Mouse (Mus musculus) Muller cell, postnatal 12 days (primary cell): ENCODE results near the gene Pdzd2.

Experiments
- DNase-seq: peaks from one replicate; pipeline ENCODE4 v3.0.0-alpha.2; 2015; ENCODE audit errors: inconsistent ontology term

Gene Pdzd2

DNA sequence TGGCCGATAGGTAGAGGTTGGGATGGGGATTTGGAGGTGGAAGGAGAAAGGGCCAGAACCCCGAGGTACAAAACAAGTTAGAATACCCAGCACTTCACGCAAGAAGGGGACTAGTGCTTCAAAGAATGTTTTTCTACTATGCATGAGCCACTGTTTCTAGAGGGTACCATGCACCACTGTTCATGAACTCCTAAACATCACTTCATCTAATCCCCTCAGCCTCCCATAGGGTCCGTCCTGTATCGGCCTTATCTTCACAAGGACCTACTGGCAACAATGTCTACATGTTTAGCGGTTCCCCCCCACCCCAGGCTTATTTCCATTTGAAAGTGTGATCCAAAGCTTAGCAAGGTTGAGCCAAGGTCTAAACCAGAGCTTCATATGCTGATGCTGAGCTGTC is 162.0 kb downstream of the Pdzd2 start:
- no peak for DNase-seq

- DNase-seq: peak; percentile 79
Observed at GRCm38 (mm10) chr15:12577054-12577696, 162.5 kb downstream of the Pdzd2 start.

- no peak for DNase-seq
Observed at GRCm38 (mm10) chr15:12573621-12574020, 166.1 kb downstream of the Pdzd2 start.

- DNase-seq: no peak
Observed at GRCm38 (mm10) chr15:12571168-12571567, 168.6 kb downstream of the Pdzd2 start.

- no peak for DNase-seq
Observed at GRCm38 (mm10) chr15:12566637-12567440, 172.9 kb downstream of the Pdzd2 start.

DNA sequence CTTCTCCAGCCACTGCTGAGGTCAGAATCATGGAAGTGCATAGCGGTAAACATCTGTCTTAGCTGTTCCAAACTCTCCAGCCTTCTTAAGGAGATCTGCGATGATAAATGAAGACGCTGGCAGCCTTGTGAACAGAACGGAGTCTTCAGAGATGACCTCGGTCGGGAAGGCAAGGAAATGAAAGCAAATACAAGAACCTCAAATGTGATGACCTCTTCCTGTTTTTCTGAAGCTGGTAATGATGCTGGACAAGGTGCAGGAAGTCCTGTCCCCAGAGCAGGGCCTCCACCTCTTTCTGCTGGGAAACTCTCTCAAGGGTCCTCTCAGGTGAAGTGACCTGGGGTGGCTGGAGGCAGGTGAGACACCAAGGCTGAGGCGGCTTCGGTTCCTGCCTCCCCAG is 174.4 kb downstream of the Pdzd2 start:
- DNase-seq: no peak

- DNase-seq: no peak
Observed at GRCm38 (mm10) chr15:12560505-12560904, 179.2 kb downstream of the Pdzd2 start.

- no peak for DNase-seq
Observed at GRCm38 (mm10) chr15:12557663-12558436, 181.9 kb downstream of the Pdzd2 start.

DNA sequence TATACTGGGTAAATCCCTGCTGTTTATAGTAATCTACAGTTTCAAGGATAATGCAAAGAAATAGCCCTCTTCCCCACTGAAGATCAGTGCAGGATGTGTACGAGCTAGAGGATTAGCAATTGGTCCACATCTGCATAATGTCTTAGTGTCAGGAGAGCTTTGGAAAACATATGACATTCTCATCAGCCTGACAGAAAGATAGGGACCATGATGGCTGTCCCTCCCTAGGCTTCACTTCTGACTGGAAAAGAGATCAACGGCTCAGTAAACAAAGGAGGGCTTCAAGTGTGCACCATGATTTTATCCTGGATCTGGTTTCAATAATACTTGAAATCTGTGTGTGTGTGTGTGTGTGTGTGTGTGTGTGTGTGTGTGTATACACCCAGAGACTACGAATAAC is 186.5 kb downstream of the Pdzd2 start:
- DNase-seq: no peak

GRCm38 (mm10) chr15:12550919-12551318 is 188.8 kb downstream of the Pdzd2 start:
- no peak for DNase-seq

- DNase-seq: no peak
Observed at GRCm38 (mm10) chr15:12550376-12550775, 189.3 kb downstream of the Pdzd2 start.

- peak; percentile 52 for DNase-seq
Observed at GRCm38 (mm10) chr15:12549919-12550305, 189.8 kb downstream of the Pdzd2 start.

DNA sequence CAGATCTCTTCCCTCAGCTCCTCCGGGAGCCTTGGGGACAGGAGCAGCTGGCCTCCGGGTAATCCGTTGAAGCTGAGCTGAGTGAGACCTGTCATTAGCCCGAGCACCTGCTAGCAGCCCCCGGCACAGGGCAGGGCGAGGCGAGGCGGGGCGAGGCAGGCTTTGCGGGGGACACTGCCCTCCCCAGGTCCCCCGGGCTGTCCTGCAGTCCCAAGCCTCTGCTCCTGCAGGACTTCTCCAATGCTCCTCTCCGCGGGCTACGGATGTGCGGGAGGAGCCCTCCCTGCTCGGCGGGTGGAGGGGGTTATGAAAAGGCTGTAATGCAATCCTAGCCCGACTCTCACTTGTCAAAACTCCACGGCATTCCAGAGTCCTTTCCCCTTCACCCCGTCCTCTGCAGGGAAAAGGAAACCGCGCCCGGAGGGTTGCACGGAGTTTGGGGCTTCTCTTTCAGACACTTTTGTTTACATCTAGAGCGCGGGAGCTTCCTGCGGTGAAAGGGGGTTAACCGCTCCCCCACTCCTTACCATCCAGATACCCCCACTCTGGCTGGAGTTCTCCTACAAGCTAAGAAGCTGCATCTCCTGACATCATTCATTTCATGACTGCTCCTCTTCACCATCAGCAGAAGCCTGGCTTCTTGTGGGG is 190.3 kb downstream of the Pdzd2 start:
- peak; percentile 58 for DNase-seq

- no peak for DNase-seq
Observed at GRCm38 (mm10) chr15:12548696-12549095, 191.0 kb downstream of the Pdzd2 start.

DNA sequence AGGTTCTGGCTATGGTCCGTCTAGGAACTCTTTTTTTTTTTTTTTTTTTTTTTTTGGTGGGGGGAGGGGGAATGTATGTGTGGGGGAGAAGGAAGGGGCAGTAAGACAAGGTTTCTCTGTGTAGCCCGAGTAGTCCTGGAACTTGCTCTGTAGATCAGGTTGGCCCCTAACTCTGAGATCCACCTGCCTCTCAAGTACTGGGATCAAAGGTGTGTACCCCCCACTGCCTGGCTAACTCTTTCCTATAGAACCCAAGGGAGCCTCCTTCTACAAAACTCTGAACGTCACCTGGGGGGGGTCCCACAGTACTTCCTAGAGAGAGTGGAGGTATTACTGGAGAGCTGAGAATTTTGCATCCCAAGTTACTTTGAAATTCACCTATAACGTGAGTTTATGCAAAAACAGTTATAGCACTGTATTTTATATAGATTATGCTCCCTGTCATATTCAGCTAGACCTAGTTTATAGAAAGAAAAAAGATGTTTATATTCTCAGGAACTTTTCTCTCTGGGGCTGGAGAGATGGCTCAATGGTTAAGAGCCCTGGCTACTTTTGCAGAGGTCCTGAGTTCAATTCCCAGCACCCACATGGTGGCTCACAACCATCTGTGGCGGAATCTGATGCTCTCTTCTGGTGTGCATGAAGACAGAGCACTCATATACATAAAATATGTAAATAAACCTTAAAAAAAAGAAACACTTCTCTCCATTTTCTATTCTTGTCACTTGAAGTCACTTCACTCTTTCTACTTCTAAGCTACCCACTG is 191.9 kb downstream of the Pdzd2 start:
- DNase-seq: no peak

DNA sequence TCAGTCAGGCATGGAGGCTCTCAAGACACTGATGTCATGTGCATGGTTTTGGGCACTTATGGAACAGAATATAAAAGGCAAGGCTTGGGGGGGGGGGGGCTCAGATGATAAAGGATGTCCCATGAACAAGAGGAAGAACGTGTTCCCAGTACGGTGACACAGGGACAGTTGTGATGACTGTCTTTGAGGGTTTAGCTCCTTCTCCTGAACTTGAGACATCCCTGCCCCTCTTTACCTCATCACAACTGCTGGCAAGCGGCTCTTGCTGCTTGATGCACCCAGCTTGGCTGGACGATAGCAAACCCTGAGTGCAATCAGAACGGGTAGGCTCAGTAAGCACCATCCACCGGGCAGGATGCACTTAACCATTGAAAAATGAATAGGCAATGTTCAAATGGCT is 192.9 kb downstream of the Pdzd2 start:
- DNase-seq: no peak

DNA sequence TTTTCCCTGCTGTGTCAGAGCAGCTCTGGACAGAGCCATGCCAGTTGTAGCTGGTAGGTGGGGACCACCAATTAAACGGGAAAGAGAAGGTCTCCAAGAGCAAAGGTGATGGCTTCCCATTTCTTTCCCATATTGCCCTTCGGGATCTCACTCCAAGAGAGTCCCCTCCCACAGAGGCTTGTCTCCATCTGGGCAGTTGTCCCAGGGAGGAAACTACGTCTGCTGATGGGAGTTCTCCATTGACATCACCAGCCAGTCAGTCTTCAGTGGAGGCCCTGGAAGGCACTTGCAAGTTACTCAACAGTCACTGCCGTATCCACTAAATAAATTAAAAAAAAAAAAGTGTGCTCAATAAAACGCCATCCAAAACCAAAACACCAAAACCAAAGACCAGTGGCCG is 194.1 kb downstream of the Pdzd2 start:
- no peak for DNase-seq

GRCm38 (mm10) chr15:12545220-12545619 is 194.5 kb downstream of the Pdzd2 start:
- no peak for DNase-seq

DNA sequence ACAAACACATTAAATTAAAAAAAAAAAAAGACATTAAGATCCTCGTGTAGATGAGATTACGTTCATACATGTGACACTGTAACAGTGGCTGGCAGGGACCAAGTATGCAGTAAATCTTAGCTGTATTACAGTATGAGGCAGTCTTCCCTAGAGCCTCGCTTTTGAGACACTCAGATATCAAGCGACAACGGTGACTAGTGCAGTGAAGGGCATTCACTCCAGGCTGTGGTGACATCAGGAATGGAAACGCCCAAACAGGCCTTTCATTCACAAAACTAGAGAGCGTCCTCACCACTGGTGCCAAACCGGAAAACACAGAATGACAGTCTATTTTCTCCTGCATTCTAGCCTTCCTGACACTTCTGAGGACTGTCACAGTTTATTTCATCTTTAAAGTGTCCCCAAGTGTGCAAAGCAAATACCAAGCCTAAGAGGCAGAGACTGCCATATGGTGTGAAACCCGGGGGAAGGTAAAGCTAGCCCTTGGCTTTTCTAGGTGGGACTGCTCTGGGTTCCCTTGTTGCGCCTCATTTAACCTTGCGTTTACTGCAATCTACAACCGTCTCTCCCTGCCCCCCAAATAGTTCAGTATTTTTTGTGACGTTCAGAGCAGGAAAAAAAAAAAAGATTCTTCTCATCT is 195.9 kb downstream of the Pdzd2 start:
- no peak for DNase-seq

DNA sequence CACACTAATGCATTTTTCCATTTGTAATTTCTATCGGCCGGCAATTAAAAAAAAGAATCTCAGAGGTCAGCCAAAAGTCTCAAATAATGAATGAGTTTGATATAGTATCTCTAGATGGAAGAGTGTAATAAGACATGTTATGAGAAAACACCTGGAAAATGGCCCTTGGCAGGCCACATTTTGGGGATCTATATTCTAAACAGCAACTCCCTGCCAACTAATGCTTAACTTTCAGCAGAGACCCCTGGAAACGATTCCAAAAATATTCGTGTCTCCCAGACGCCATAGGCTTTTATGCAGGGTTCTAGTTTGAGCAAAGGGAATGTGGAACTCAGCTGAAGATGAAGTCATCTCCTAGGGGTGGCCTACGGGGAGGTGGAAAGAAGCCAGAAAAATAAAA is 197.4 kb downstream of the Pdzd2 start:
- no peak for DNase-seq
